Mouse (Mus musculus) MEL (cell line): ENCODE data around the gene Tsr1.

Experiments used
- CTCF ChIP-seq, 3 experiments: IDR thresholded peaks in 2 of 3; conservative IDR thresholded peaks in 1 of 3; 2 replicates each; pipeline ENCODE4 v1.5.1; 2011 to 2012; ENCODE audit warnings: low read length in 3 of 3, low read depth in 2 of 3, mild to moderate bottlenecking in 2 of 3, improper control_type of control experiment in 1 of 3, inconsistent platforms in 1 of 3, mixed read lengths in 1 of 3, moderate library complexity in 1 of 3; ENCODE audit not compliant: control insufficient read depth in 1 of 3, insufficient read depth in 1 of 3, poor library complexity in 1 of 3, severe bottlenecking in 1 of 3
- EP300 ChIP-seq, 2 experiments: IDR thresholded peaks; 2 replicates each; pipeline ENCODE4 v1.6.1; 2011; ENCODE audit warnings: improper control_type of control experiment in 2 of 2, low read length in 2 of 2, low read depth in 1 of 2, mild to moderate bottlenecking in 1 of 2
- GATA1 ChIP-seq: IDR thresholded peaks from 2 replicates; pipeline ENCODE4 v1.6.1; 2011; ENCODE audit warnings: low read depth, low read length, improper control_type of control experiment
- POLR2AphosphoS2 ChIP-seq: IDR thresholded peaks from 2 replicates; pipeline ENCODE4 v1.6.1; 2011; ENCODE audit warnings: low read length, improper control_type of control experiment
- TBP ChIP-seq: IDR thresholded peaks from 2 replicates; pipeline ENCODE4 v1.8.0; 2011; ENCODE audit warnings: low read depth, low read length, improper control_type of control experiment
- TCF12 ChIP-seq: IDR thresholded peaks from 2 replicates; pipeline ENCODE4 v1.6.1; 2014; ENCODE audit warnings: low read depth, mild to moderate bottlenecking, inconsistent platforms, low read length, improper control_type of control experiment, moderate library complexity
- ZKSCAN1 ChIP-seq: IDR thresholded peaks from 2 replicates; pipeline ENCODE4 v1.6.1; 2012; ENCODE audit warnings: low read depth, mild to moderate bottlenecking, inconsistent platforms, low read length, improper control_type of control experiment, moderate library complexity

- TF ChIP-seq GATA1 = peak; percentile 59; the same call in 1 of the 2 replicates
- no peak for TF ChIP-seq ZKSCAN1
- TF ChIP-seq CTCF (IDR thresholded peaks at IDR 0.05 in 2 of 3, conservative IDR thresholded peaks at IDR 0.05 in 1 of 3; ENCODE audit: control insufficient read depth in 1 of 3, insufficient read depth in 1 of 3, low read depth in 2 of 3, low read length in 3 of 3, poor library complexity in 1 of 3, severe bottlenecking in 1 of 3) = no peak
- no peak; the same call in 1 of the 2 replicates for TF ChIP-seq POLR2AphosphoS2
- no peak for TF ChIP-seq EP300 (IDR thresholded peaks at IDR 0.05; ENCODE audit: low read depth in 1 of 2, low read length in 2 of 2)
- no peak for TF ChIP-seq TBP
- TF ChIP-seq TCF12 = no peak
Measured at GRCm38 (mm10) chr11:74912492-74912891, 14.6 kb downstream of the Tsr1 start.
